Mouse (Mus musculus): ENCODE data around the gene Tbl1xr1.

The Tbl1xr1 gene

GRCm38 (mm10) chr3:22076561-22076935 lies at the start of gene Tbl1xr1:
TSS of gene Tbl1xr1 (plus strand) at chr3:22076652.
- DNase-seq, result peak; percentile 96

GRCm38 (mm10) chr3:22038004-22038403 lies 38.4 kb upstream of the Tbl1xr1 start:
- no peak for DNase-seq

GRCm38 (mm10) chr3:22039036-22039795 lies 37.2 kb upstream of the Tbl1xr1 start:
- DNase-seq, result no peak

GRCm38 (mm10) chr3:22040627-22041026 lies 35.8 kb upstream of the Tbl1xr1 start:
- no peak for DNase-seq

GRCm38 (mm10) chr3:22047203-22047602 lies 29.2 kb upstream of the Tbl1xr1 start:
- no peak for DNase-seq

- peak; percentile 68 for DNase-seq
These were observed 19.7 kb upstream of the Tbl1xr1 start for GRCm38 (mm10) chr3:22056664-22057328.

- DNase-seq, result no peak
These were observed 18.1 kb upstream of the Tbl1xr1 start for GRCm38 (mm10) chr3:22058206-22058804.

GRCm38 (mm10) chr3:22061163-22061562 lies 15.3 kb upstream of the Tbl1xr1 start:
- DNase-seq, result no peak

- DNase-seq, result no peak
These were observed 7.8 kb upstream of the Tbl1xr1 start for GRCm38 (mm10) chr3:22068621-22069020.

GRCm38 (mm10) chr3:22073916-22074315 lies 2.5 kb upstream of the Tbl1xr1 start:
- peak; percentile 24 for DNase-seq

- DNase-seq, result no peak
These were observed 1.7 kb upstream of the Tbl1xr1 start for GRCm38 (mm10) chr3:22074591-22075294.

- DNase-seq, result no peak
These were observed 950 bp upstream of the Tbl1xr1 start for GRCm38 (mm10) chr3:22075517-22075886.

GRCm38 (mm10) chr3:22075887-22076560 lies 428 bp upstream of the Tbl1xr1 start:
- peak; percentile 94 for DNase-seq

- DNase-seq, result no peak
These were observed 644 bp downstream of the Tbl1xr1 start for GRCm38 (mm10) chr3:22076936-22077656.

GRCm38 (mm10) chr3:22077657-22078475 lies 1.4 kb downstream of the Tbl1xr1 start:
- peak; percentile 51 for DNase-seq

GRCm38 (mm10) chr3:22078529-22078928 lies 2.1 kb downstream of the Tbl1xr1 start:
- no peak for DNase-seq

- no peak for DNase-seq
These were observed 5.4 kb downstream of the Tbl1xr1 start for GRCm38 (mm10) chr3:22081869-22082268.

- no peak for DNase-seq
These were observed 6.4 kb downstream of the Tbl1xr1 start for GRCm38 (mm10) chr3:22082823-22083222.

GRCm38 (mm10) chr3:22084222-22084996 lies 8.0 kb downstream of the Tbl1xr1 start:
- DNase-seq, result no peak

GRCm38 (mm10) chr3:22089825-22090224 lies 13.4 kb downstream of the Tbl1xr1 start:
- DNase-seq, result no peak

All from retina, postnatal 1 day (tissue).